Comparison of ENCODE assay signal across 24 mouse cellular contexts in the genomic region with DNA sequence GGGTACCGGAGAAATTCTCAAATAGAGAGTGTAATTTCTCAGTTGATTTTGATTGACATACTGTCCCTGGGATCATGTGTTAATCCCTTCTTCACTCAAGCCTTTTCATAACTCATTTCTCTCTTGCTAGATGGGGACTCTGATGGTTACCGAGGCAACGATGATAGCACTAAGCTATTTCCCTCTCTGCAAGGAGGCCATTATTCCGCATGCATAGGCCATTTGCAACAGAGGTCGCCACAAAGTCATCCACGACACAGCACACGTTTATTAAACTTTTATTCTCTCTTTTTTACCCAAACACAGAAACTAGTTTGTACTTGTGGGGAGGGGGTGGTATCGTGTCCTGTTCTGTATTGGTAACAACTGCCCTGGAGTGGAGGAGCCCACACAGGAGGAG. TPM values are rescaled to one million over a fixed set of nuclear protein-coding genes. Genes with fewer than 3 reads are reported as not detected.
DNase-seq lines count a peak whose midpoint lies in the region; ATAC-seq and TF ChIP-seq lines count a peak whose summit lies in the region.
"Had no signal": no experiment of that assay in that cellular context is flagged by ENCODE, and none has a peak within 500 bp of the region (broad histone marks: within the 10 kb centered on the region; RNA-seq: fewer than 3 reads in every experiment).

No protein-coding gene starts in this region.

- ATAC-seq in forebrain, embryonic 14.5 days: no peak; the same call in 1 of the 2 replicates
- peak; percentile 52 for ATAC-seq in hindbrain, postnatal 0 days
- peak; percentile 44; the same call in 1 of the 2 replicates for ATAC-seq in midbrain, postnatal 0 days (ENCODE audit: low FRiP score)
- ATAC-seq: activated CD4-positive, CD25-positive, alpha-beta regulatory T cell, adult 4 months had no signal

- intact Hi-C loops in left cerebral cortex, postnatal 36 days (cut with DNase I): no loop called here

- DNase-seq in forebrain, embryonic 10.5 days (ENCODE audit: extremely low spot score, low spot score): peak; percentile 46
- DNase-seq in forebrain, embryonic 14.5 days (ENCODE audit: low spot score): no peak
- DNase-seq in embryonic facial prominence, embryonic 10.5 days (ENCODE audit: low spot score): peak; percentile 13
- DNase-seq in hindbrain, postnatal 0 days (ENCODE audit: low spot score): no peak
- peak; percentile 33 for DNase-seq in midbrain, postnatal 0 days (ENCODE audit: low spot score)
- DNase-seq in urinary bladder, postnatal 36 days (ENCODE audit: low spot score in 2 of 2): no peak
- DNase-seq in heart, adult 11 months: no peak
- no peak for DNase-seq in left cerebral cortex, postnatal 36 days (ENCODE audit: low spot score in 2 of 2)
- DNase-seq: adrenal gland, postnatal 36 days; cerebellum, postnatal 25 days; kidney, adult 9 months; kidney, postnatal 4 days; layer of hippocampus, postnatal 36 days; lung, postnatal 10 days; thymus, adult 2 months had no signal

- no peaks in the 10 kb centered on the region for H3K36me3 ChIP-seq in forebrain, embryonic 10.5 days (replicated peaks)
- H3K36me3 ChIP-seq in forebrain, embryonic 14.5 days (ENCODE audit: control insufficient read depth, insufficient read depth, low read length): no peaks in the 10 kb centered on the region
- no peaks in the 10 kb centered on the region for H3K36me3 ChIP-seq in embryonic facial prominence, embryonic 10.5 days (replicated peaks)
- H3K36me3 ChIP-seq in hindbrain, postnatal 0 days (ENCODE audit: insufficient read depth, low read length): no peaks in the 10 kb centered on the region
- H3K36me3 ChIP-seq in midbrain, postnatal 0 days (ENCODE audit: insufficient read depth, low read length): no peaks in the 10 kb centered on the region
- H3K36me3 ChIP-seq: limb, embryonic 12.5 days; liver, embryonic 15.5 days; neural tube, embryonic 13.5 days had no signal

- peaks cover 97% of the 10 kb centered on the region for H3K27me3 ChIP-seq in forebrain, embryonic 10.5 days (ENCODE audit: poor library complexity, severe bottlenecking)
- H3K27me3 ChIP-seq in forebrain, embryonic 14.5 days (replicated peaks; ENCODE audit: control insufficient read depth, insufficient read depth, low read length): peaks cover 64% of the 10 kb centered on the region
- peaks cover 86% of the 10 kb centered on the region for H3K27me3 ChIP-seq in embryonic facial prominence, embryonic 10.5 days (replicated peaks; ENCODE audit: low read depth, poor library complexity, severe bottlenecking)
- peaks cover 57% of the 10 kb centered on the region for H3K27me3 ChIP-seq in hindbrain, postnatal 0 days (ENCODE audit: insufficient read depth, low read length)
- H3K27me3 ChIP-seq in midbrain, postnatal 0 days (ENCODE audit: insufficient read depth, low read length): peaks cover 49% of the 10 kb centered on the region

- peaks cover 48% of the 10 kb centered on the region for H3K4me1 ChIP-seq in forebrain, embryonic 10.5 days
- H3K4me1 ChIP-seq in forebrain, embryonic 14.5 days (ENCODE audit: control insufficient read depth, insufficient read depth, low read length): no peaks in the 10 kb centered on the region
- peaks cover 27% of the 10 kb centered on the region for H3K4me1 ChIP-seq in embryonic facial prominence, embryonic 10.5 days
- H3K4me1 ChIP-seq in hindbrain, postnatal 0 days (ENCODE audit: insufficient read depth, low read length): no peaks in the 10 kb centered on the region
- H3K4me1 ChIP-seq in midbrain, postnatal 0 days (ENCODE audit: insufficient read depth, low read length): 0 out of 2 replicates have a peak, but pooled peaks cover 3% of the 10 kb centered on the region

- H3K4me3 ChIP-seq in forebrain, embryonic 10.5 days: no peak overlapping the region
- no peak overlapping the region for H3K4me3 ChIP-seq in forebrain, embryonic 14.5 days (ENCODE audit: low read depth, low read length)
- no peak overlapping the region for H3K4me3 ChIP-seq in embryonic facial prominence, embryonic 10.5 days
- no peak overlapping the region for H3K4me3 ChIP-seq in hindbrain, postnatal 0 days (ENCODE audit: low read length)
- H3K4me3 ChIP-seq in midbrain, postnatal 0 days (ENCODE audit: low read depth, low read length): no peak overlapping the region
- H3K4me3 ChIP-seq: limb, embryonic 12.5 days; liver, embryonic 15.5 days; neural tube, embryonic 13.5 days had no signal

- no peak overlapping the region for H3K27ac ChIP-seq in forebrain, embryonic 10.5 days
- H3K27ac ChIP-seq in forebrain, embryonic 14.5 days (ENCODE audit: low read depth, low read length): no peak overlapping the region
- H3K27ac ChIP-seq in embryonic facial prominence, embryonic 10.5 days (replicated peaks): no peak overlapping the region
- H3K27ac ChIP-seq in hindbrain, postnatal 0 days: no peak overlapping the region
- no peak overlapping the region for H3K27ac ChIP-seq in midbrain, postnatal 0 days (ENCODE audit: low read depth, low read length)
- H3K27ac ChIP-seq: limb, embryonic 12.5 days; liver, embryonic 15.5 days; neural tube, embryonic 13.5 days had no signal

- WGBS in forebrain, embryonic 10.5 days: 3% methylated on average over 8 of the region's 8 CpGs
- WGBS in forebrain, embryonic 14.5 days: 0% methylated on average over 8 of the region's 8 CpGs
- WGBS in embryonic facial prominence, embryonic 10.5 days: 4% methylated on average over 8 of the region's 8 CpGs
- 6% methylated on average over 8 of the region's 8 CpGs for WGBS in hindbrain, postnatal 0 days
- 8% methylated on average over 8 of the region's 8 CpGs for WGBS in midbrain, postnatal 0 days

- no peak overlapping the region for H3K4me2 ChIP-seq in forebrain, embryonic 14.5 days (ENCODE audit: low read length)
- H3K4me2 ChIP-seq in hindbrain, postnatal 0 days (ENCODE audit: low read depth, low read length): no peak overlapping the region
- no peak overlapping the region for H3K4me2 ChIP-seq in midbrain, postnatal 0 days (ENCODE audit: low read depth, low read length, poor library complexity, severe bottlenecking)
- H3K4me2 ChIP-seq: limb, embryonic 12.5 days; liver, embryonic 15.5 days; neural tube, embryonic 13.5 days had no signal

- H3K9ac ChIP-seq in forebrain, embryonic 14.5 days (ENCODE audit: low read length): no peak overlapping the region
- no peak overlapping the region for H3K9ac ChIP-seq in hindbrain, postnatal 0 days (replicated peaks; ENCODE audit: low read length)
- no peak overlapping the region for H3K9ac ChIP-seq in midbrain, postnatal 0 days (replicated peaks; ENCODE audit: low read length, poor library complexity, severe bottlenecking)
- H3K9ac ChIP-seq: limb, embryonic 12.5 days; liver, embryonic 15.5 days; neural tube, embryonic 13.5 days had no signal

- no peak for TF ChIP-seq CTCF in hindbrain, postnatal 0 days (IDR thresholded peaks at IDR 0.05; ENCODE audit: low read depth)
- no peak for TF ChIP-seq CTCF in midbrain, postnatal 0 days (IDR thresholded peaks at IDR 0.05)

- no peaks in the 10 kb centered on the region for H3K9me3 ChIP-seq in forebrain, embryonic 10.5 days
- no peaks in the 10 kb centered on the region for H3K9me3 ChIP-seq in forebrain, embryonic 14.5 days (replicated peaks; ENCODE audit: control insufficient read depth, low read length)
- no peaks in the 10 kb centered on the region for H3K9me3 ChIP-seq in embryonic facial prominence, embryonic 10.5 days
- H3K9me3 ChIP-seq in hindbrain, postnatal 0 days (ENCODE audit: low read length): no peaks in the 10 kb centered on the region
- no peaks in the 10 kb centered on the region for H3K9me3 ChIP-seq in midbrain, postnatal 0 days (ENCODE audit: low read length)
- H3K9me3 ChIP-seq: limb, embryonic 12.5 days; liver, embryonic 15.5 days; neural tube, embryonic 13.5 days had no signal

RNA-seq across cellular contexts. Expression of a gene that starts 8.0 kb away (rescaled TPM):
- 4.2 and 7.3 TPM in 2 replicates for polyA plus RNA-seq in forebrain, embryonic 10.5 days (2016; fragmentation: Nextera tagmentation; extraction: Ambion mirVana)
- 1.4 and 2.2 TPM in 2 replicates for polyA plus RNA-seq in forebrain, embryonic 14.5 days (2014; fragmentation: Nextera tagmentation; extraction: Ambion mirVana)
- 24.5 and 29.1 TPM in 2 replicates for polyA plus RNA-seq in embryonic facial prominence, embryonic 10.5 days (2016; fragmentation: Nextera tagmentation; extraction: Ambion mirVana)
- total RNA-seq in hindbrain, postnatal 0 days (2014; rRNA removed): 2.3 and 3.5 TPM in 2 replicates
- 17.6 and 20.5 TPM in 2 replicates for polyA plus RNA-seq in hindbrain, postnatal 0 days (2015; fragmentation: Nextera tagmentation; extraction: Ambion mirVana)
- 13.3 and 14.5 TPM in 2 replicates for total RNA-seq in midbrain, postnatal 0 days (2014; rRNA removed)
- 88.9 and 94.6 TPM in 2 replicates for polyA plus RNA-seq in midbrain, postnatal 0 days (2015; fragmentation: Nextera tagmentation; extraction: Ambion mirVana)
- not detected for total RNA-seq in left cerebral cortex, postnatal 36 days (2021)

RNA-seq across cellular contexts. Expression of a gene that starts 8.5 kb away (rescaled TPM):
- polyA plus RNA-seq in forebrain, embryonic 10.5 days (2016; fragmentation: Nextera tagmentation; extraction: Ambion mirVana): 0.54 TPM in 1 of 2 replicates, not detected in the other
- polyA plus RNA-seq in forebrain, embryonic 14.5 days (2014; fragmentation: Nextera tagmentation; extraction: Ambion mirVana): 0.24 TPM in 1 of 2 replicates, not detected in the other
- 0.82 TPM in 1 of 2 replicates, not detected in the other for polyA plus RNA-seq in embryonic facial prominence, embryonic 10.5 days (2016; fragmentation: Nextera tagmentation; extraction: Ambion mirVana)
- 1.5 TPM in 1 of 2 replicates, not detected in the other for total RNA-seq in hindbrain, postnatal 0 days (2014; rRNA removed)
- 0.76 and 1.0 TPM in 2 replicates for polyA plus RNA-seq in hindbrain, postnatal 0 days (2015; fragmentation: Nextera tagmentation; extraction: Ambion mirVana)
- 0.77 TPM in 1 of 2 replicates, not detected in the other for total RNA-seq in midbrain, postnatal 0 days (2014; rRNA removed)
- polyA plus RNA-seq in midbrain, postnatal 0 days (2015; fragmentation: Nextera tagmentation; extraction: Ambion mirVana): 2.2 and 3.6 TPM in 2 replicates
- not detected for total RNA-seq in left cerebral cortex, postnatal 36 days (2021)
- total RNA-seq: adrenal gland, postnatal 36 days; gastrocnemius, postnatal 4 days; layer of hippocampus, postnatal 36 days; megakaryocyte-erythroid progenitor cell, adult 5-6 weeks had no signal
- polyA plus RNA-seq: heart, embryonic 14.5 days; limb, embryonic 12.5 days; liver, embryonic 15.5 days; neural tube, embryonic 13.5 days; small intestine, adult 2 months; stomach, embryonic 14.5 days; thymus, adult 2 months had no signal

RNA-seq across cellular contexts. Expression of a gene that starts 16.8 kb away (rescaled TPM):
- 0.42 and 0.50 TPM in 2 replicates for polyA plus RNA-seq in forebrain, embryonic 10.5 days (2016; fragmentation: Nextera tagmentation; extraction: Ambion mirVana)
- 0.19 TPM in 1 of 2 replicates, not detected in the other for polyA plus RNA-seq in forebrain, embryonic 14.5 days (2014; fragmentation: Nextera tagmentation; extraction: Ambion mirVana)
- 2.3 TPM in 2 replicates for polyA plus RNA-seq in embryonic facial prominence, embryonic 10.5 days (2016; fragmentation: Nextera tagmentation; extraction: Ambion mirVana)
- not detected in 2 replicates for total RNA-seq in hindbrain, postnatal 0 days (2014; rRNA removed)
- polyA plus RNA-seq in hindbrain, postnatal 0 days (2015; fragmentation: Nextera tagmentation; extraction: Ambion mirVana): 0.57 and 0.75 TPM in 2 replicates
- total RNA-seq in midbrain, postnatal 0 days (2014; rRNA removed): 0.11 and 0.66 TPM in 2 replicates
- polyA plus RNA-seq in midbrain, postnatal 0 days (2015; fragmentation: Nextera tagmentation; extraction: Ambion mirVana): 2.0 TPM in 2 replicates
- total RNA-seq in left cerebral cortex, postnatal 36 days (2021): not detected
- total RNA-seq: gastrocnemius, postnatal 4 days; layer of hippocampus, postnatal 36 days; megakaryocyte-erythroid progenitor cell, adult 5-6 weeks had no signal
- polyA plus RNA-seq: limb, embryonic 12.5 days; small intestine, adult 2 months; stomach, embryonic 14.5 days; thymus, adult 2 months had no signal

Comparison
In these comparisons a context has a peak if more than half of its experiments do, and no peak if none do; other contexts are left out.
1. DNase-seq: peak in forebrain, embryonic 10.5 days (single experiment), embryonic facial prominence, embryonic 10.5 days (single experiment) and midbrain, postnatal 0 days (single experiment); none in forebrain, embryonic 14.5 days (single experiment), hindbrain, postnatal 0 days (single experiment), urinary bladder, postnatal 36 days (0 of 2), heart, adult 11 months (single experiment) and left cerebral cortex, postnatal 36 days (0 of 2).